Mouse (Mus musculus) layer of hippocampus, adult 8-10 months (tissue): ENCODE results near the gene Ppfia3. TPM values are rescaled to one million over a fixed set of nuclear protein-coding genes. Genes with fewer than 3 reads are reported as not detected.

Source experiments
- DNase-seq, 2 experiments: peaks; one replicate each; pipeline ENCODE4 v3.0.0; 2022; ENCODE audit warnings: low spot score in 2 of 2
- total RNA-seq, 4 experiments: library from RNA; stranded (reverse); gene quantifications; 2 replicates each; pipeline ENCODE4 v1.2.4; 2022

Ppfia3 gene
- total RNA-seq, 4 experiments from 2014 or later = 123 to 143 (median 133) TPM

- peak in 1 of 2 experiments; percentile 46 for DNase-seq
These were observed 51.6 kb downstream of the Ppfia3 start for GRCm38 (mm10) chr7:45315182-45315701.

GRCm38 (mm10) chr7:45313495-45313894 is 53.3 kb downstream of the Ppfia3 start:
- DNase-seq = no peak

GRCm38 (mm10) chr7:45312686-45313453 is 53.9 kb downstream of the Ppfia3 start:
- DNase-seq = no peak

- DNase-seq = no peak
These were observed 54.8 kb downstream of the Ppfia3 start for GRCm38 (mm10) chr7:45312023-45312422.

- DNase-seq = peak in 1 of 2 experiments; percentile 42
These were observed 57.4 kb downstream of the Ppfia3 start for GRCm38 (mm10) chr7:45309455-45309854.

GRCm38 (mm10) chr7:45308551-45309240 is 58.1 kb downstream of the Ppfia3 start:
- no peak for DNase-seq

- peak; percentile 64 to 66 for DNase-seq
These were observed 61.5 kb downstream of the Ppfia3 start for GRCm38 (mm10) chr7:45305275-45305674.

GRCm38 (mm10) chr7:45304869-45305268 is 62.0 kb downstream of the Ppfia3 start:
- no peak for DNase-seq

- DNase-seq = no peak
These were observed 64.2 kb downstream of the Ppfia3 start for GRCm38 (mm10) chr7:45302626-45303025.

- peak in 1 of 2 experiments; percentile 74 for DNase-seq
These were observed 66.5 kb downstream of the Ppfia3 start for GRCm38 (mm10) chr7:45300270-45300669.

- peak; percentile 58 to 69 for DNase-seq
These were observed 67.1 kb downstream of the Ppfia3 start for GRCm38 (mm10) chr7:45299752-45300151.

- no peak for DNase-seq
These were observed 69.3 kb downstream of the Ppfia3 start for GRCm38 (mm10) chr7:45297563-45297962.

- DNase-seq = no peak
These were observed 70.2 kb downstream of the Ppfia3 start for GRCm38 (mm10) chr7:45296626-45297025.

Other genes starting within 250 kb of the Ppfia3 start
- 100 to 1,000 TPM; 439 to 619 (median 513) TPM for gene Rps11, start 242.6 kb downstream of the Ppfia3 start, total RNA-seq
- gene Rpl13a, start 238.3 kb downstream of the Ppfia3 start, total RNA-seq = 1,000 to 10,000 TPM in 1 of 4 experiments, 100 to 1,000 TPM in 3; 731 to 1,022 (median 859) TPM
- gene Gm45713, start 230.8 kb downstream of the Ppfia3 start, total RNA-seq = not detected
- gene Flt3l, start 230.6 kb downstream of the Ppfia3 start, total RNA-seq = 10 to 100 TPM; 10.0 to 12.0 (median 10.4) TPM
- gene Pih1d1, start 212.7 kb downstream of the Ppfia3 start, total RNA-seq = 10 to 100 TPM; 37.5 to 56.7 (median 46.3) TPM
- 10 to 100 TPM; 16.9 to 18.6 (median 17.6) TPM for gene Aldh16a1, start 212.4 kb downstream of the Ppfia3 start, total RNA-seq
- gene Slc17a7, start 203.1 kb downstream of the Ppfia3 start, total RNA-seq = 1,000 to 10,000 TPM; 1,166 to 1,245 (median 1,206) TPM
- under 1 TPM in 2 of 4 experiments, not detected in 2; 0.20 to 0.51 TPM for gene Gfy, start 187.4 kb downstream of the Ppfia3 start, total RNA-seq
- gene Pth2, start 186.0 kb downstream of the Ppfia3 start, total RNA-seq = not detected
- gene Ccdc155, start 162.1 kb downstream of the Ppfia3 start, total RNA-seq = 1 to 10 TPM; 2.5 to 4.8 (median 3.6) TPM
- 1 to 10 TPM; 2.1 to 3.3 (median 2.6) TPM for gene Dkkl1, start 154.9 kb downstream of the Ppfia3 start, total RNA-seq
- 1 to 10 TPM; 2.2 to 5.4 (median 3.7) TPM for gene Tead2, start 151.3 kb downstream of the Ppfia3 start, total RNA-seq
- 10 to 100 TPM in 2 of 4 experiments, 1 to 10 TPM in 2; 6.3 to 34.1 (median 18.1) TPM for gene Cd37, start 127.9 kb downstream of the Ppfia3 start, total RNA-seq
- gene Slc6a16, start 125.9 kb downstream of the Ppfia3 start, total RNA-seq = 1 to 10 TPM; 1.9 to 3.4 (median 2.6) TPM
- not detected for gene Slc6a21, start 89.5 kb downstream of the Ppfia3 start, total RNA-seq
- 10 to 100 TPM; 16.0 to 25.6 (median 19.4) TPM for gene Trpm4, start 33.2 kb downstream of the Ppfia3 start, total RNA-seq
- gene Hrc, start 31.7 kb downstream of the Ppfia3 start, total RNA-seq = under 1 TPM in 2 of 4 experiments, not detected in 2; 0.21 to 0.39 TPM
- 100 to 1,000 TPM; 131 to 156 (median 140) TPM for gene Lin7b, start 3.6 kb upstream of the Ppfia3 start, total RNA-seq
- 100 to 1,000 TPM; 387 to 503 (median 439) TPM for gene Snrnp70, start 28.7 kb upstream of the Ppfia3 start, total RNA-seq
- gene Kcna7, start 38.6 kb upstream of the Ppfia3 start, total RNA-seq = under 1 TPM in 1 of 4 experiments, not detected in 3; 0.14 TPM
- under 1 TPM in 3 of 4 experiments, not detected in 1; 0.31 to 0.39 (median 0.31) TPM for gene Ntf5, start 46.7 kb upstream of the Ppfia3 start, total RNA-seq
- gene Lhb, start 53.8 kb upstream of the Ppfia3 start, total RNA-seq = under 1 TPM in 1 of 4 experiments, not detected in 3; 0.52 TPM
- 10 to 100 TPM; 16.0 to 23.3 (median 20.2) TPM for gene Gys1, start 67.8 kb upstream of the Ppfia3 start, total RNA-seq
- gene Ruvbl2, start 71.1 kb upstream of the Ppfia3 start, total RNA-seq = 10 to 100 TPM; 31.7 to 38.7 (median 35.4) TPM
- 100 to 1,000 TPM; 176 to 331 (median 227) TPM for gene Ftl1, start 92.9 kb upstream of the Ppfia3 start, total RNA-seq
- gene Bax, start 99.9 kb upstream of the Ppfia3 start, total RNA-seq = 10 to 100 TPM; 70.0 to 78.6 (median 73.2) TPM
- not detected for gene Tulp2, start 114.9 kb upstream of the Ppfia3 start, total RNA-seq
- gene Gm45808, start 119.8 kb upstream of the Ppfia3 start, total RNA-seq = 1 to 10 TPM in 1 of 4 experiments, not detected in 3; 2.0 TPM
- 1 to 10 TPM; 5.6 to 6.3 (median 6.2) TPM for gene Dhdh, start 121.8 kb upstream of the Ppfia3 start, total RNA-seq
- 100 to 1,000 TPM; 101 to 135 (median 117) TPM for gene Nucb1, start 143.4 kb upstream of the Ppfia3 start, total RNA-seq
- 10 to 100 TPM; 15.2 to 24.6 (median 19.0) TPM for gene Ppp1r15a, start 159.2 kb upstream of the Ppfia3 start, total RNA-seq
- gene Plekha4, start 159.3 kb upstream of the Ppfia3 start, total RNA-seq = 1 to 10 TPM in 3 of 4 experiments, under 1 TPM in 1; 0.80 to 1.9 (median 1.5) TPM
- gene Hsd17b14, start 187.9 kb upstream of the Ppfia3 start, total RNA-seq = not detected
- gene Bcat2, start 203.1 kb upstream of the Ppfia3 start, total RNA-seq = 10 to 100 TPM; 23.2 to 33.0 (median 29.9) TPM
- gene Fgf21, start 248.5 kb upstream of the Ppfia3 start, total RNA-seq = not detected